Mouse (Mus musculus) forebrain, embryonic 13.5 days (tissue): ENCODE data around the gene Il1f5. TPM values are rescaled to one million over a fixed set of nuclear protein-coding genes. Genes with fewer than 3 reads are reported as not detected.

Source experiments
- ATAC-seq: fragments of 200-750 bp; cut with Nextera tagmentation; 2 replicates; pipeline ENCODE4 v1.8.0; 2017
- H3K27ac ChIP-seq: fragments of 300-500 bp; sonication (generic); 2 replicates; pipeline ENCODE4 v1.5.1; 2015; ENCODE audit warnings: inconsistent platforms, mild to moderate bottlenecking, moderate library complexity
- H3K27me3 ChIP-seq: fragments of 300-500 bp; sonication (generic); 2 replicates; pipeline ENCODE4 v1.6.1; 2015; ENCODE audit warnings: mild to moderate bottlenecking, inconsistent platforms
- H3K36me3 ChIP-seq: fragments of 300-500 bp; sonication (generic); 2 replicates; pipeline ENCODE4 v1.6.1; 2015; ENCODE audit warnings: mild to moderate bottlenecking, inconsistent platforms; ENCODE audit not compliant: poor library complexity, severe bottlenecking
- H3K4me1 ChIP-seq: fragments of 300-500 bp; sonication (generic); 2 replicates; pipeline ENCODE4 v1.6.1; 2015; ENCODE audit warnings: inconsistent platforms
- H3K4me2 ChIP-seq: fragments of 300-500 bp; sonication (generic); 2 replicates; pipeline ENCODE4 v1.6.1; 2015; ENCODE audit warnings: inconsistent platforms, mild to moderate bottlenecking, moderate library complexity
- H3K4me3 ChIP-seq: fragments of 300-500 bp; sonication (generic); 2 replicates; pipeline ENCODE4 v1.5.1; 2015; ENCODE audit warnings: mild to moderate bottlenecking, inconsistent platforms
- H3K9ac ChIP-seq: fragments of 300-500 bp; sonication (generic); 2 replicates; pipeline ENCODE4 v1.6.1; 2015; ENCODE audit warnings: mild to moderate bottlenecking, inconsistent platforms
- H3K9me3 ChIP-seq: fragments of 300-500 bp; sonication (generic); replicated peaks from 2 replicates; pipeline ENCODE4 v1.6.1; 2016; ENCODE audit warnings: inconsistent platforms
- WGBS: fragments of 180-500 bp; shearing (Covaris S2); methylation state at CpG from one replicate; pipeline ENCODE4 v1.1.7; 2015; 5-methylcytosine and 5-hydroxymethylcytosine counted together
- polyA plus RNA-seq: library from polyadenylated mRNA; unstranded; fragments of >200 nt; fragmentation: Nextera tagmentation; extraction: Ambion mirVana; gene quantifications from 2 replicates; pipeline ENCODE4 v1.2.1, GENCODE M21; 2015

Gene Il1f5
- not detected in 2 replicates for polyA plus RNA-seq

- ATAC-seq: no peak
- H3K4me1 ChIP-seq: no peaks in the 10 kb centered on the region
Measured at GRCm38 (mm10) chr2:24276654-24277053, at the start of gene Il1f5. TSS of gene Il1f5 (plus strand) at chr2:24276954.

GRCm38 (mm10) chr2:24227191-24227590 lies 49.6 kb upstream of the Il1f5 start:
- H3K9me3 ChIP-seq: no peaks in the 10 kb centered on the region
- 80% methylated on average over 2 of the region's 2 CpGs for WGBS
- ATAC-seq: no peak
- no peak overlapping the region for H3K9ac ChIP-seq
- no peaks in the 10 kb centered on the region for H3K4me1 ChIP-seq
- H3K27ac ChIP-seq: no peak overlapping the region
- no peaks in the 10 kb centered on the region for H3K27me3 ChIP-seq
- no peaks in the 10 kb centered on the region for H3K36me3 ChIP-seq
- no peak overlapping the region for H3K4me2 ChIP-seq
- H3K4me3 ChIP-seq: no peak overlapping the region

More at GRCm38 (mm10) chr2:24276654-24277053, at the start of gene Il1f5:
- Histone ChIP-seq H3K4me2 (no peak within 1 kb of the TSS), H3K27ac (no peak within 1 kb of the TSS), H3K36me3 (no peaks in the 10 kb centered on the region), H3K4me3 (no peak within 1 kb of the TSS), H3K27me3 (no peaks in the 10 kb centered on the region), H3K9me3 (no peaks in the 10 kb centered on the region), H3K9ac (no peak within 1 kb of the TSS)

GRCm38 (mm10) chr2:24267503-24267902 lies 9.3 kb upstream of the Il1f5 start:
- H3K27me3 ChIP-seq: no peaks in the 10 kb centered on the region
- no peak overlapping the region for H3K27ac ChIP-seq
- H3K9ac ChIP-seq: no peak overlapping the region
- WGBS: 93% methylated on average over 1 of the region's 1 CpGs
- no peaks in the 10 kb centered on the region for H3K36me3 ChIP-seq
- ATAC-seq: no peak
- no peaks in the 10 kb centered on the region for H3K9me3 ChIP-seq
- H3K4me3 ChIP-seq: no peak overlapping the region
- no peak overlapping the region for H3K4me2 ChIP-seq
- H3K4me1 ChIP-seq: no peaks in the 10 kb centered on the region

GRCm38 (mm10) chr2:24273619-24274018 lies 3.1 kb upstream of the Il1f5 start:
- Histone ChIP-seq H3K4me2 (no peak overlapping the region), H3K4me1 (no peaks in the 10 kb centered on the region), H3K27ac (no peak overlapping the region), H3K9me3 (no peaks in the 10 kb centered on the region), H3K9ac (no peak overlapping the region), H3K36me3 (no peaks in the 10 kb centered on the region), H3K27me3 (no peaks in the 10 kb centered on the region), H3K4me3 (no peak overlapping the region)
- 82% methylated on average over 2 of the region's 2 CpGs for WGBS
- no peak for ATAC-seq

GRCm38 (mm10) chr2:24275146-24275545 lies 1.6 kb upstream of the Il1f5 start:
- Histone ChIP-seq H3K27me3 (no peaks in the 10 kb centered on the region), H3K4me1 (no peaks in the 10 kb centered on the region), H3K36me3 (no peaks in the 10 kb centered on the region), H3K9ac (no peak overlapping the region), H3K9me3 (no peaks in the 10 kb centered on the region), H3K27ac (no peak overlapping the region), H3K4me2 (no peak overlapping the region), H3K4me3 (no peak overlapping the region)
- no peak for ATAC-seq
- 16% methylated on average over 1 of the region's 1 CpGs for WGBS

- WGBS: 83% methylated on average over 5 of the region's 5 CpGs
Measured at GRCm38 (mm10) chr2:24290896-24291295, 14.1 kb downstream of the Il1f5 start, which contains the start of gene Il1f10. TSS of gene Il1f10 (plus strand) at chr2:24291196.

GRCm38 (mm10) chr2:24294616-24295015 lies 17.9 kb downstream of the Il1f5 start:
- 68% methylated on average over 1 of the region's 1 CpGs for WGBS
- no peak overlapping the region for H3K4me3 ChIP-seq
- H3K27me3 ChIP-seq: no peaks in the 10 kb centered on the region
- no peaks in the 10 kb centered on the region for H3K4me1 ChIP-seq
- no peak overlapping the region for H3K27ac ChIP-seq
- H3K4me2 ChIP-seq: no peak overlapping the region
- no peaks in the 10 kb centered on the region for H3K36me3 ChIP-seq
- H3K9ac ChIP-seq: no peak overlapping the region
- ATAC-seq: no peak
- no peaks in the 10 kb centered on the region for H3K9me3 ChIP-seq

More at GRCm38 (mm10) chr2:24290896-24291295, 14.1 kb downstream of the Il1f5 start, which contains the start of gene Il1f10:
- Histone ChIP-seq H3K4me3 (no peak within 1 kb of the TSS), H3K27me3 (no peaks in the 10 kb centered on the region), H3K9me3 (no peaks in the 10 kb centered on the region), H3K9ac (no peak within 1 kb of the TSS), H3K4me2 (no peak within 1 kb of the TSS), H3K36me3 (no peaks in the 10 kb centered on the region), H3K27ac (no peak within 1 kb of the TSS), H3K4me1 (no peaks in the 10 kb centered on the region)
- ATAC-seq: no peak

- Histone ChIP-seq H3K4me3 (no peak overlapping the region), H3K36me3 (no peaks in the 10 kb centered on the region), H3K4me1 (no peaks in the 10 kb centered on the region), H3K9me3 (no peaks in the 10 kb centered on the region), H3K4me2 (no peak overlapping the region), H3K27me3 (no peaks in the 10 kb centered on the region), H3K27ac (no peak overlapping the region), H3K9ac (no peak overlapping the region)
- 14% methylated on average over 3 of the region's 3 CpGs for WGBS
- ATAC-seq: 0 out of 2 replicates have a peak, but pooled peaks have one; percentile 33
Measured at GRCm38 (mm10) chr2:24296837-24297236, 20.1 kb downstream of the Il1f5 start.

GRCm38 (mm10) chr2:24311302-24312001 lies 34.7 kb downstream of the Il1f5 start:
- Histone ChIP-seq H3K9me3 (no peaks in the 10 kb centered on the region), H3K4me3 (no peak overlapping the region), H3K4me1 (no peaks in the 10 kb centered on the region), H3K27ac (no peak overlapping the region), H3K36me3 (no peaks in the 10 kb centered on the region), H3K27me3 (no peaks in the 10 kb centered on the region), H3K4me2 (no peak overlapping the region), H3K9ac (no peak overlapping the region)
- WGBS: 82% methylated on average over 6 of the region's 6 CpGs
- ATAC-seq: no peak

- Histone ChIP-seq H3K9ac (no peak overlapping the region), H3K4me1 (no peaks in the 10 kb centered on the region), H3K4me3 (no peak overlapping the region), H3K9me3 (no peaks in the 10 kb centered on the region), H3K4me2 (no peak overlapping the region), H3K36me3 (no peaks in the 10 kb centered on the region), H3K27ac (no peak overlapping the region), H3K27me3 (no peaks in the 10 kb centered on the region)
- ATAC-seq: no peak
- 76% methylated on average over 1 of the region's 1 CpGs for WGBS
Measured at GRCm38 (mm10) chr2:24316919-24317318, 40.2 kb downstream of the Il1f5 start.

- Histone ChIP-seq H3K4me1 (no peaks in the 10 kb centered on the region), H3K4me2 (no peak overlapping the region), H3K36me3 (no peaks in the 10 kb centered on the region), H3K9ac (no peak overlapping the region), H3K27me3 (no peaks in the 10 kb centered on the region), H3K4me3 (no peak overlapping the region), H3K27ac (no peak overlapping the region), H3K9me3 (no peaks in the 10 kb centered on the region)
- WGBS: 85% methylated on average over 4 of the region's 4 CpGs
- ATAC-seq: no peak
Measured at GRCm38 (mm10) chr2:24317919-24318598, 41.3 kb downstream of the Il1f5 start.
